Mouse (Mus musculus): ENCODE data around the gene Pamr1. TPM values are rescaled to one million over a fixed set of nuclear protein-coding genes. Genes with fewer than 3 reads are reported as not detected.
A peak's percentile ranks its signal among the peaks of the same experiment; 100 is the strongest.

Gene Pamr1
- polyA plus RNA-seq, 1 experiment from 2014 or later, result 61.0 TPM

GRCm38 (mm10) chr2:102661052-102661451 lies 111.2 kb downstream of the Pamr1 start:
- 69% methylated on average over 2 of the region's 2 CpGs for WGBS
- DNase-seq (ENCODE audit: low spot score) (no peak), ATAC-seq (replicated peaks; ENCODE audit: low FRiP score, low TSS enrichment, low read depth) (no peak)
- Histone ChIP-seq H3K4me3 (ENCODE audit: low read depth, low read length) (no peak overlapping the region), H3K27ac (ENCODE audit: low read depth) (no peak overlapping the region), H3K36me3 (ENCODE audit: control insufficient read depth, insufficient read depth, low read length) (no peaks in the 10 kb centered on the region), H3K9ac (ENCODE audit: low read length) (no peak overlapping the region), H3K4me2 (ENCODE audit: low read length) (no peak overlapping the region), H3K4me1 (replicated peaks; ENCODE audit: control insufficient read depth, insufficient read depth, low read length) (peaks cover 7% of the 10 kb centered on the region; the same call in 1 of the 2 replicates), H3K9me3 (ENCODE audit: control insufficient read depth, low read length) (no peaks in the 10 kb centered on the region), H3K27me3 (replicated peaks; ENCODE audit: control insufficient read depth, insufficient read depth, low read length) (peaks cover 29% of the 10 kb centered on the region)

GRCm38 (mm10) chr2:102662911-102663310 lies 113.1 kb downstream of the Pamr1 start:
- no peak for DNase-seq (ENCODE audit: low spot score)
- Histone ChIP-seq H3K9ac (ENCODE audit: low read length) (no peak overlapping the region), H3K4me2 (ENCODE audit: low read length) (no peak overlapping the region), H3K4me3 (ENCODE audit: low read depth, low read length) (no peak overlapping the region), H3K4me1 (replicated peaks; ENCODE audit: control insufficient read depth, insufficient read depth, low read length) (peaks cover 7% of the 10 kb centered on the region; the same call in 1 of the 2 replicates), H3K9me3 (ENCODE audit: control insufficient read depth, low read length) (no peaks in the 10 kb centered on the region), H3K27me3 (replicated peaks; ENCODE audit: control insufficient read depth, insufficient read depth, low read length) (peaks cover 19% of the 10 kb centered on the region), H3K27ac (ENCODE audit: low read depth) (no peak overlapping the region), H3K36me3 (ENCODE audit: control insufficient read depth, insufficient read depth, low read length) (no peaks in the 10 kb centered on the region)
- 64% methylated on average over 9 of the region's 9 CpGs for WGBS
- no peak for ATAC-seq (replicated peaks; ENCODE audit: low FRiP score, low TSS enrichment, low read depth)

- no peak for DNase-seq (ENCODE audit: low spot score)
- no peak overlapping the region for H3K4me2 ChIP-seq (ENCODE audit: low read length)
- ATAC-seq (replicated peaks; ENCODE audit: low FRiP score, low TSS enrichment, low read depth), result no peak
- no peak overlapping the region for H3K9ac ChIP-seq (ENCODE audit: low read length)
- H3K36me3 ChIP-seq (ENCODE audit: control insufficient read depth, insufficient read depth, low read length), result no peaks in the 10 kb centered on the region
- H3K4me1 ChIP-seq (replicated peaks; ENCODE audit: control insufficient read depth, insufficient read depth, low read length), result peaks cover 7% of the 10 kb centered on the region; the same call in 1 of the 2 replicates
- H3K27ac ChIP-seq (ENCODE audit: low read depth), result no peak overlapping the region
- H3K27me3 ChIP-seq (replicated peaks; ENCODE audit: control insufficient read depth, insufficient read depth, low read length), result peaks cover 17% of the 10 kb centered on the region
- H3K4me3 ChIP-seq (ENCODE audit: low read depth, low read length), result no peak overlapping the region
- H3K9me3 ChIP-seq (ENCODE audit: control insufficient read depth, low read length), result no peaks in the 10 kb centered on the region
- 21% methylated on average over 6 of the region's 6 CpGs for WGBS
Observed at GRCm38 (mm10) chr2:102663339-102663738, 113.5 kb downstream of the Pamr1 start.

GRCm38 (mm10) chr2:102663865-102664264 lies 114.1 kb downstream of the Pamr1 start:
- no peak for DNase-seq (ENCODE audit: low spot score)
- Histone ChIP-seq H3K36me3 (ENCODE audit: control insufficient read depth, insufficient read depth, low read length) (no peaks in the 10 kb centered on the region), H3K27me3 (replicated peaks; ENCODE audit: control insufficient read depth, insufficient read depth, low read length) (peaks cover 17% of the 10 kb centered on the region), H3K9me3 (ENCODE audit: control insufficient read depth, low read length) (no peaks in the 10 kb centered on the region), H3K9ac (ENCODE audit: low read length) (no peak overlapping the region), H3K4me2 (ENCODE audit: low read length) (no peak overlapping the region), H3K27ac (ENCODE audit: low read depth) (no peak overlapping the region), H3K4me1 (replicated peaks; ENCODE audit: control insufficient read depth, insufficient read depth, low read length) (peaks cover 7% of the 10 kb centered on the region; the same call in 1 of the 2 replicates), H3K4me3 (ENCODE audit: low read depth, low read length) (no peak overlapping the region)
- WGBS, result 56% methylated on average over 3 of the region's 3 CpGs
- no peak for ATAC-seq (replicated peaks; ENCODE audit: low FRiP score, low TSS enrichment, low read depth)

GRCm38 (mm10) chr2:102667981-102668380 lies 118.2 kb downstream of the Pamr1 start:
- no peak overlapping the region for H3K4me3 ChIP-seq (ENCODE audit: low read depth, low read length)
- no peaks in the 10 kb centered on the region for H3K9me3 ChIP-seq (ENCODE audit: control insufficient read depth, low read length)
- no peak for ATAC-seq (replicated peaks; ENCODE audit: low FRiP score, low TSS enrichment, low read depth)
- H3K27ac ChIP-seq (ENCODE audit: low read depth), result no peak overlapping the region
- no peaks in the 10 kb centered on the region for H3K36me3 ChIP-seq (ENCODE audit: control insufficient read depth, insufficient read depth, low read length)
- no peaks in the 10 kb centered on the region for H3K27me3 ChIP-seq (replicated peaks; ENCODE audit: control insufficient read depth, insufficient read depth, low read length)
- peaks cover 6% of the 10 kb centered on the region; the same call in 1 of the 2 replicates for H3K4me1 ChIP-seq (replicated peaks; ENCODE audit: control insufficient read depth, insufficient read depth, low read length)
- DNase-seq (ENCODE audit: low spot score), result no peak
- no peak overlapping the region for H3K9ac ChIP-seq (ENCODE audit: low read length)
- no peak overlapping the region for H3K4me2 ChIP-seq (ENCODE audit: low read length)
- 75% methylated on average over 6 of the region's 6 CpGs for WGBS

- no peak overlapping the region for H3K4me3 ChIP-seq (ENCODE audit: low read depth, low read length)
- H3K4me2 ChIP-seq (ENCODE audit: low read length), result no peak overlapping the region
- no peaks in the 10 kb centered on the region for H3K4me1 ChIP-seq (replicated peaks; ENCODE audit: control insufficient read depth, insufficient read depth, low read length)
- no peaks in the 10 kb centered on the region for H3K9me3 ChIP-seq (ENCODE audit: control insufficient read depth, low read length)
- H3K27ac ChIP-seq (ENCODE audit: low read depth), result no peak overlapping the region
- 11% methylated on average over 6 of the region's 6 CpGs for WGBS
- no peak overlapping the region for H3K9ac ChIP-seq (ENCODE audit: low read length)
- H3K36me3 ChIP-seq (ENCODE audit: control insufficient read depth, insufficient read depth, low read length), result no peaks in the 10 kb centered on the region
- ATAC-seq (replicated peaks; ENCODE audit: low FRiP score, low TSS enrichment, low read depth) (no peak), DNase-seq (ENCODE audit: low spot score) (no peak)
- no peaks in the 10 kb centered on the region for H3K27me3 ChIP-seq (replicated peaks; ENCODE audit: control insufficient read depth, insufficient read depth, low read length)
Observed at GRCm38 (mm10) chr2:102669580-102669979, 119.8 kb downstream of the Pamr1 start.

GRCm38 (mm10) chr2:102674582-102674981 lies 124.8 kb downstream of the Pamr1 start:
- Histone ChIP-seq H3K4me3 (ENCODE audit: low read depth, low read length) (no peak overlapping the region), H3K27me3 (replicated peaks; ENCODE audit: control insufficient read depth, insufficient read depth, low read length) (no peaks in the 10 kb centered on the region), H3K4me2 (ENCODE audit: low read length) (no peak overlapping the region), H3K4me1 (replicated peaks; ENCODE audit: control insufficient read depth, insufficient read depth, low read length) (no peaks in the 10 kb centered on the region), H3K9me3 (ENCODE audit: control insufficient read depth, low read length) (no peaks in the 10 kb centered on the region), H3K9ac (ENCODE audit: low read length) (no peak overlapping the region), H3K27ac (ENCODE audit: low read depth) (no peak overlapping the region), H3K36me3 (ENCODE audit: control insufficient read depth, insufficient read depth, low read length) (no peaks in the 10 kb centered on the region)
- no peak for ATAC-seq (replicated peaks; ENCODE audit: low FRiP score, low TSS enrichment, low read depth)
- DNase-seq (ENCODE audit: low spot score), result no peak
- WGBS, result 38% methylated on average over 2 of the region's 2 CpGs

- no peaks in the 10 kb centered on the region for H3K27me3 ChIP-seq (replicated peaks; ENCODE audit: control insufficient read depth, insufficient read depth, low read length)
- peak; percentile 70 for DNase-seq (ENCODE audit: low spot score)
Observed at GRCm38 (mm10) chr2:102675275-102675674, 125.5 kb downstream of the Pamr1 start.

GRCm38 (mm10) chr2:102676716-102677312 lies 127.0 kb downstream of the Pamr1 start:
- WGBS, result 86% methylated on average over 9 of the region's 9 CpGs
- no peak overlapping the region for H3K27ac ChIP-seq (ENCODE audit: low read depth)

More at GRCm38 (mm10) chr2:102675275-102675674, 125.5 kb downstream of the Pamr1 start:
- WGBS, result 75% methylated on average over 6 of the region's 6 CpGs
- H3K4me2 ChIP-seq (ENCODE audit: low read length), result no peak overlapping the region
- ATAC-seq (replicated peaks; ENCODE audit: low FRiP score, low TSS enrichment, low read depth), result no peak
- H3K36me3 ChIP-seq (ENCODE audit: control insufficient read depth, insufficient read depth, low read length), result no peaks in the 10 kb centered on the region
- H3K4me3 ChIP-seq (ENCODE audit: low read depth, low read length), result no peak overlapping the region
- H3K9ac ChIP-seq (ENCODE audit: low read length), result no peak overlapping the region
- H3K9me3 ChIP-seq (ENCODE audit: control insufficient read depth, low read length), result no peaks in the 10 kb centered on the region
- no peak overlapping the region for H3K27ac ChIP-seq (ENCODE audit: low read depth)
- no peaks in the 10 kb centered on the region for H3K4me1 ChIP-seq (replicated peaks; ENCODE audit: control insufficient read depth, insufficient read depth, low read length)

More at GRCm38 (mm10) chr2:102676716-102677312, 127.0 kb downstream of the Pamr1 start:
- Histone ChIP-seq H3K27me3 (replicated peaks; ENCODE audit: control insufficient read depth, insufficient read depth, low read length) (no peaks in the 10 kb centered on the region), H3K4me1 (replicated peaks; ENCODE audit: control insufficient read depth, insufficient read depth, low read length) (no peaks in the 10 kb centered on the region), H3K4me2 (ENCODE audit: low read length) (no peak overlapping the region), H3K36me3 (ENCODE audit: control insufficient read depth, insufficient read depth, low read length) (no peaks in the 10 kb centered on the region), H3K9me3 (ENCODE audit: control insufficient read depth, low read length) (no peaks in the 10 kb centered on the region), H3K4me3 (ENCODE audit: low read depth, low read length) (no peak overlapping the region), H3K9ac (ENCODE audit: low read length) (no peak overlapping the region)
- ATAC-seq (replicated peaks; ENCODE audit: low FRiP score, low TSS enrichment, low read depth), result no peak
- no peak for DNase-seq (ENCODE audit: low spot score)

Data from intestine, embryonic 14.5 days (tissue).